In the genomic region with DNA sequence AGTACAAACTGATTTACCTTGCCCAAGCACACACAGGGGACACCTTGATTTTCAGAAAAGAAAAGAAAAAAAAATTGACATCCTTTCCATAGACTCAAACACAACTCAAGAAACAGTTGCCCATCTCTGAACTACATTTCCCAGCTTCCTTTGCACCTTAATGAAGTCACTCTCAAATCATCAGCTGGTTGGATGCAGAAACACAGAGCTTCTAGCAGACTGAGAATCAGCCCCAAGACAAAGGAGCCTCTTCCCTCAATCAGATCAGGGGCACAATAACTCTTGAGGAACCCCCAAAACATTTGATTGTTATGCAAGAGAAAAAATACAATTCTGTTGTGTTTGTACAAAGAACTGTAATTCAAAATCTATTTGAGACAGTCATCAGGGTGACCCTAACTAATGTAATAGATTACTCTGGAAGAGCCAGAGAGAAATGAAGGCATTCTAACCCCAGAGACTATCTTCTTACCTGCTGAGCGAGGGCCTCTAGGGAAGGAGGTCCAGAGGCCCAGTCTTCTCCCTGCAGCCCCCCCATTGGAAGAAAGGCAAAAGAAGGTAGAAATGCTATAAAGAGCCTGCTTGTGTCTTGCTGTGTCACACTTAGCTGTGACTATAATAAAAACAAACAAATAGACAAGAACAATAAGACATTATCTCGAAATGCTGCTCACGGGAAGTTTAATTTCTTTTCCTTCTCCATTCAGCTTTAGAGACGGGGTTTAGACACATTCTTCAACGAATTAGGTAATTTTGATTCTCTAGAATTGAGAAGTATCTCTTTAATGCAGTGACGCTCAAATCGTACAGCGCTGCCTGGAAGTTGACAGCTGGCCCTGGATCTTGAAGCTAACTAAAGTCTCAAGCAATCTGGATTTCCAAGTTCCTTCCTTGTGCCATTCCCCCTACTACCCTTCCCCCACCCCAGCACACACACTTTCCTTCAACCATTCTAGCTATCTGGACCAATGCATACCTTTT, we compare ENCODE assay signal across 14 mouse cellular contexts.
A peak's percentile ranks its signal among the peaks of the same experiment; 100 is the strongest.
DNase-seq lines count a peak whose midpoint lies in the region; ATAC-seq and TF ChIP-seq lines count a peak whose summit lies in the region.
"Had no signal": no experiment of that assay in that cellular context is flagged by ENCODE, and none has a peak within 500 bp of the region (broad histone marks: within the 10 kb centered on the region; RNA-seq: fewer than 3 reads in every experiment).

No protein-coding gene starts in this region.

- no peaks in the 10 kb centered on the region for H3K9me3 ChIP-seq in forebrain, embryonic 10.5 days
- no peaks in the 10 kb centered on the region for H3K9me3 ChIP-seq in hindbrain, embryonic 15.5 days
- H3K9me3 ChIP-seq in neural tube, embryonic 14.5 days (ENCODE audit: control insufficient read depth, low read length): no peaks in the 10 kb centered on the region
- no peaks in the 10 kb centered on the region for H3K9me3 ChIP-seq in intestine, postnatal 0 days (ENCODE audit: control insufficient read depth)
- H3K9me3 ChIP-seq: embryonic facial prominence, embryonic 15.5 days; G1E; liver, embryonic 12.5 days had no signal

- DNase-seq in frontal cortex, postnatal 14 days (ENCODE audit: low spot score in 2 of 2): no peak
- DNase-seq in forebrain, embryonic 10.5 days (ENCODE audit: extremely low spot score, low spot score): no peak
- no peak for DNase-seq in heart, postnatal 36 days
- DNase-seq in urinary bladder, adult 2 months (ENCODE audit: low spot score): no peak
- DNase-seq: gastrocnemius, adult 2 months; right cerebral cortex, postnatal 4 days had no signal

- H3K36me3 ChIP-seq in forebrain, embryonic 10.5 days (replicated peaks): no peaks in the 10 kb centered on the region
- no peaks in the 10 kb centered on the region for H3K36me3 ChIP-seq in hindbrain, embryonic 15.5 days
- no peaks in the 10 kb centered on the region for H3K36me3 ChIP-seq in neural tube, embryonic 14.5 days (ENCODE audit: control insufficient read depth, insufficient read depth, low read length)
- H3K36me3 ChIP-seq in intestine, postnatal 0 days (ENCODE audit: control insufficient read depth, insufficient read depth): no peaks in the 10 kb centered on the region
- H3K36me3 ChIP-seq: embryonic facial prominence, embryonic 15.5 days; G1E; liver, embryonic 12.5 days had no signal

- ATAC-seq in frontal cortex, adult (ENCODE audit: low TSS enrichment): peak; percentile 96
- peak; percentile 68; the same call in 1 of the 2 replicates for ATAC-seq in hindbrain, embryonic 15.5 days (ENCODE audit: low FRiP score, low read depth)
- ATAC-seq in neural tube, embryonic 14.5 days (ENCODE audit: low read depth): peak; percentile 86
- ATAC-seq in intestine, postnatal 0 days: no peak
- ATAC-seq: liver, embryonic 12.5 days had no signal

- no peak overlapping the region for H3K9ac ChIP-seq in hindbrain, embryonic 15.5 days
- peak overlapping the region; percentile 4; the same call in 1 of the 2 replicates for H3K9ac ChIP-seq in neural tube, embryonic 14.5 days (replicated peaks; ENCODE audit: low read depth, low read length)
- no peak overlapping the region for H3K9ac ChIP-seq in intestine, postnatal 0 days (ENCODE audit: low read depth, low read length)
- H3K9ac ChIP-seq: embryonic facial prominence, embryonic 15.5 days; liver, embryonic 12.5 days had no signal

- H3K4me1 ChIP-seq in forebrain, embryonic 10.5 days: peaks cover 4% of the 10 kb centered on the region; the same call in 1 of the 2 replicates
- H3K4me1 ChIP-seq in hindbrain, embryonic 15.5 days (replicated peaks): peaks cover 6% of the 10 kb centered on the region
- H3K4me1 ChIP-seq in neural tube, embryonic 14.5 days (ENCODE audit: control insufficient read depth, insufficient read depth, low read length): peaks cover 13% of the 10 kb centered on the region; the same call in 1 of the 2 replicates
- H3K4me1 ChIP-seq in intestine, postnatal 0 days (replicated peaks; ENCODE audit: control insufficient read depth, insufficient read depth, low read length): no peaks in the 10 kb centered on the region
- H3K4me1 ChIP-seq: embryonic facial prominence, embryonic 15.5 days; liver, embryonic 12.5 days had no signal

- no peak for TF ChIP-seq CTCF in intestine, postnatal 0 days (IDR thresholded peaks at IDR 0.05; ENCODE audit: low read depth)

- H3K27ac ChIP-seq in forebrain, embryonic 10.5 days: peak overlapping the region; percentile 58
- H3K27ac ChIP-seq in hindbrain, embryonic 15.5 days (replicated peaks): peak overlapping the region; percentile 77
- H3K27ac ChIP-seq in neural tube, embryonic 14.5 days (ENCODE audit: low read depth, low read length): peak overlapping the region; percentile 55; the same call in 1 of the 2 replicates
- no peak overlapping the region for H3K27ac ChIP-seq in intestine, postnatal 0 days (ENCODE audit: low read depth, low read length)
- H3K27ac ChIP-seq: embryonic facial prominence, embryonic 15.5 days; gastrocnemius, adult 2 months; liver, embryonic 12.5 days; macrophage had no signal

- no peaks in the 10 kb centered on the region for H3K27me3 ChIP-seq in forebrain, embryonic 10.5 days (ENCODE audit: poor library complexity, severe bottlenecking)
- H3K27me3 ChIP-seq in hindbrain, embryonic 15.5 days: no peaks in the 10 kb centered on the region
- H3K27me3 ChIP-seq in neural tube, embryonic 14.5 days (ENCODE audit: control insufficient read depth, insufficient read depth, low read length): no peaks in the 10 kb centered on the region
- H3K27me3 ChIP-seq in intestine, postnatal 0 days (replicated peaks; ENCODE audit: control insufficient read depth, insufficient read depth, low read length): no peaks in the 10 kb centered on the region
- H3K27me3 ChIP-seq: embryonic facial prominence, embryonic 15.5 days; liver, embryonic 12.5 days had no signal

- intact Hi-C loops in heart, postnatal 36 days (cut with DNase I): no loop called here

- WGBS in forebrain, embryonic 10.5 days: 84% methylated on average over 8 of the region's 8 CpGs
- WGBS in hindbrain, embryonic 15.5 days: 67% methylated on average over 8 of the region's 8 CpGs
- 72% methylated on average over 8 of the region's 8 CpGs for WGBS in neural tube, embryonic 14.5 days
- WGBS in intestine, postnatal 0 days: 90% methylated on average over 8 of the region's 8 CpGs

- no peak overlapping the region for H3K4me3 ChIP-seq in forebrain, embryonic 10.5 days
- no peak overlapping the region for H3K4me3 ChIP-seq in hindbrain, embryonic 15.5 days
- no peak overlapping the region for H3K4me3 ChIP-seq in neural tube, embryonic 14.5 days (ENCODE audit: low read depth, low read length)
- no peak overlapping the region for H3K4me3 ChIP-seq in intestine, postnatal 0 days (ENCODE audit: low read depth, low read length)
- H3K4me3 ChIP-seq: embryonic facial prominence, embryonic 15.5 days; gastrocnemius, adult 2 months; liver, embryonic 12.5 days had no signal

- H3K4me2 ChIP-seq in hindbrain, embryonic 15.5 days: no peak overlapping the region
- H3K4me2 ChIP-seq in neural tube, embryonic 14.5 days (ENCODE audit: low read depth, low read length): no peak overlapping the region
- no peak overlapping the region for H3K4me2 ChIP-seq in intestine, postnatal 0 days (replicated peaks; ENCODE audit: low read depth)
- H3K4me2 ChIP-seq: embryonic facial prominence, embryonic 15.5 days; liver, embryonic 12.5 days had no signal
